8 mouse cellular contexts compared by ENCODE assay signal in the genomic region with DNA sequence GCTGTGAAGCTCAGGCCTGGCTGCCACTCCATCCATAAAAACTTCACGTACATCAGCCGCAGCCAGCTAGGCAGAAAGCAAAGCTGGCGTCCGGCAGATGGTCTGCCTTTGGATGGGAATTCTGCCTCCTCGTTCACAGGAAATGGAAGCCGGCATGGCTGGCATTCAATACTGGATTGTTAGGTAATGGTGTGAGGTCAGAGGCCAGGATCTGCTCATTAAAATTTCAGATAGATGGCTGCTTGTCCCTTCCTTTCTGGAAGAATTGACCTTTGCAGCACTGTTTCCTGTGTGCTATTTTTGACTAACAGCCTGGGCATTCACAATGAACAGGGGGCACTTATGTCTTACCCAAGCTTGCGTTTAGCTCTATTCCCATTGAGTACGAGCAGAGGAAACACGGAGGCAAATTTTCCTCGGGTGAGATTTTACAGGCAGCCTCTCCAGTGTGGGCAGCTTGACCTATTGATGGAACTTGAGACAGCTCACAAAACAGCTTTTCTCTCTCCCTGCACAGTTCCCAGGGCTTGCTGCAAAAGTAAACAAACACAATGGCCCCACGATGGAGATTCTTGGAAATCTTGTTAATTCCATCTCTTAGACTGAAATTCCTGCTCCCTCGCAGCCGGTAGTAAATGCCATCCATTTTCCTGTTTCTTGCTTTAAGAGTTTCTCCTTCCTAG. TPM values are rescaled to one million over a fixed set of nuclear protein-coding genes. Genes with fewer than 3 reads are reported as not detected.
DNase-seq lines count a peak whose midpoint lies in the region; ATAC-seq and TF ChIP-seq lines count a peak whose summit lies in the region.

No protein-coding gene starts in this region.

- ATAC-seq in heart, embryonic 16.5 days (replicated peaks; ENCODE audit: extremely low read depth, insufficient read depth, low FRiP score): no peak
- ATAC-seq in heart, embryonic 12.5 days (ENCODE audit: insufficient number of reproducible peaks, low FRiP score): no peak
- no peak for ATAC-seq in hindbrain, postnatal 0 days
- ATAC-seq in limb, embryonic 14.5 days (ENCODE audit: low FRiP score, low read depth): no peak
- ATAC-seq in frontal cortex, adult (ENCODE audit: low TSS enrichment): no peak

- no peak overlapping the region for H3K4me2 ChIP-seq in heart, embryonic 16.5 days (ENCODE audit: low read depth, low read length)
- H3K4me2 ChIP-seq in heart, embryonic 12.5 days: no peak overlapping the region
- H3K4me2 ChIP-seq in hindbrain, postnatal 0 days (ENCODE audit: low read depth, low read length): no peak overlapping the region
- H3K4me2 ChIP-seq in limb, embryonic 14.5 days (replicated peaks; ENCODE audit: low read depth, low read length, severe bottlenecking): no peak overlapping the region

- 40% methylated on average over 13 of the region's 13 CpGs for WGBS in heart, embryonic 16.5 days
- WGBS in heart, embryonic 12.5 days: 36% methylated on average over 13 of the region's 13 CpGs
- WGBS in hindbrain, postnatal 0 days: 30% methylated on average over 13 of the region's 13 CpGs
- 28% methylated on average over 13 of the region's 13 CpGs for WGBS in limb, embryonic 14.5 days

- H3K27me3 ChIP-seq in heart, embryonic 16.5 days (ENCODE audit: control insufficient read depth, insufficient read depth, low read length): peaks cover 20% of the 10 kb centered on the region
- peaks cover 13% of the 10 kb centered on the region for H3K27me3 ChIP-seq in heart, embryonic 12.5 days (replicated peaks)
- no peaks in the 10 kb centered on the region for H3K27me3 ChIP-seq in hindbrain, postnatal 0 days (ENCODE audit: insufficient read depth, low read length)
- H3K27me3 ChIP-seq in limb, embryonic 14.5 days (ENCODE audit: control insufficient read depth, insufficient read depth, low read length): peaks cover 14% of the 10 kb centered on the region; the same call in 1 of the 2 replicates

- no peak for TF ChIP-seq CTCF in brain, embryonic 14.5 days (IDR thresholded peaks at IDR 0.05; ENCODE audit: borderline replicate concordance, extremely low read depth, insufficient read depth, insufficient read length)
- no peak for TF ChIP-seq CTCF in hindbrain, postnatal 0 days (IDR thresholded peaks at IDR 0.05; ENCODE audit: low read depth)

- peaks cover 9% of the 10 kb centered on the region for H3K4me1 ChIP-seq in heart, embryonic 16.5 days (ENCODE audit: control insufficient read depth, insufficient read depth, low read length)
- peaks cover 28% of the 10 kb centered on the region for H3K4me1 ChIP-seq in heart, embryonic 12.5 days (replicated peaks)
- H3K4me1 ChIP-seq in hindbrain, postnatal 0 days (ENCODE audit: insufficient read depth, low read length): peaks cover 12% of the 10 kb centered on the region
- peaks cover 11% of the 10 kb centered on the region for H3K4me1 ChIP-seq in limb, embryonic 14.5 days (ENCODE audit: control insufficient read depth, insufficient read depth, low read length)

- H3K36me3 ChIP-seq in heart, embryonic 16.5 days (ENCODE audit: control insufficient read depth, insufficient read depth): no peaks in the 10 kb centered on the region
- no peaks in the 10 kb centered on the region for H3K36me3 ChIP-seq in heart, embryonic 12.5 days
- H3K36me3 ChIP-seq in hindbrain, postnatal 0 days (ENCODE audit: insufficient read depth, low read length): no peaks in the 10 kb centered on the region
- no peaks in the 10 kb centered on the region for H3K36me3 ChIP-seq in limb, embryonic 14.5 days (ENCODE audit: control insufficient read depth, insufficient read depth, low read length)

- no peak for TF ChIP-seq POLR2A in brain, embryonic 14.5 days (IDR thresholded peaks at IDR 0.05; ENCODE audit: borderline replicate concordance, extremely low read depth, insufficient read depth, insufficient read length, poor library complexity, severe bottlenecking)
- TF ChIP-seq POLR2A in limb, embryonic 14.5 days (IDR thresholded peaks at IDR 0.05; ENCODE audit: borderline replicate concordance, extremely low read depth, insufficient read depth, insufficient read length): no peak

- H3K9me3 ChIP-seq in heart, embryonic 16.5 days (replicated peaks; ENCODE audit: control insufficient read depth, low read length): no peaks in the 10 kb centered on the region
- no peaks in the 10 kb centered on the region for H3K9me3 ChIP-seq in heart, embryonic 12.5 days (replicated peaks)
- H3K9me3 ChIP-seq in hindbrain, postnatal 0 days (ENCODE audit: low read length): no peaks in the 10 kb centered on the region
- no peaks in the 10 kb centered on the region for H3K9me3 ChIP-seq in limb, embryonic 14.5 days (ENCODE audit: control insufficient read depth, low read length)

- H3K4me3 ChIP-seq in heart, embryonic 16.5 days (ENCODE audit: low read length): no peak overlapping the region
- no peak overlapping the region for H3K4me3 ChIP-seq in heart, embryonic 12.5 days
- H3K4me3 ChIP-seq in hindbrain, postnatal 0 days (ENCODE audit: low read length): no peak overlapping the region
- no peak overlapping the region for H3K4me3 ChIP-seq in limb, embryonic 14.5 days (replicated peaks; ENCODE audit: low read length)

- 0 out of 2 replicates have a peak overlapping the region, but pooled peaks have one; percentile 21 for H3K27ac ChIP-seq in heart, embryonic 16.5 days (ENCODE audit: low read length)
- no peak overlapping the region for H3K27ac ChIP-seq in heart, embryonic 12.5 days (ENCODE audit: poor library complexity, severe bottlenecking)
- H3K27ac ChIP-seq in hindbrain, postnatal 0 days: no peak overlapping the region
- H3K27ac ChIP-seq in limb, embryonic 14.5 days (replicated peaks; ENCODE audit: low read depth, low read length): no peak overlapping the region

- peak; percentile 79 for DNase-seq in brain, embryonic 14.5 days (ENCODE audit: low read depth)
- peak; percentile 73 for DNase-seq in hindbrain, postnatal 0 days (ENCODE audit: low spot score)
- peak; percentile 40 for DNase-seq in limb, embryonic 14.5 days (ENCODE audit: low spot score)
- no peak for DNase-seq in spleen, adult 18-20 months
- DNase-seq in left cerebral cortex, adult 11 months (ENCODE audit: low spot score): no peak

- H3K9ac ChIP-seq in heart, embryonic 16.5 days (ENCODE audit: low read length): no peak overlapping the region
- no peak overlapping the region for H3K9ac ChIP-seq in heart, embryonic 12.5 days
- H3K9ac ChIP-seq in hindbrain, postnatal 0 days (replicated peaks; ENCODE audit: low read length): no peak overlapping the region
- no peak overlapping the region for H3K9ac ChIP-seq in limb, embryonic 14.5 days (ENCODE audit: low read depth, low read length, severe bottlenecking)

RNA-seq across cellular contexts. Expression of a gene that starts 4.0 kb away (rescaled TPM):
- polyA plus RNA-seq in heart, embryonic 16.5 days (2015; fragmentation: Nextera tagmentation; extraction: Ambion mirVana): 3.1 and 3.8 TPM in 2 replicates
- 3.9 and 4.6 TPM in 2 replicates for polyA plus RNA-seq in heart, embryonic 12.5 days (2016; fragmentation: Nextera tagmentation; extraction: Ambion mirVana)
- 3.5 and 6.3 TPM in 2 replicates for polyA plus RNA-seq in brain, embryonic 14.5 days (2012; rRNA removed)
- total RNA-seq in hindbrain, postnatal 0 days (2014; rRNA removed): 12.3 and 24.1 TPM in 2 replicates
- 3.5 and 4.0 TPM in 2 replicates for polyA plus RNA-seq in hindbrain, postnatal 0 days (2015; fragmentation: Nextera tagmentation; extraction: Ambion mirVana)
- polyA plus RNA-seq in limb, embryonic 14.5 days (2012; rRNA removed): 18.1 and 19.5 TPM in 2 replicates
- 16.3 and 17.0 TPM in 2 replicates for polyA plus RNA-seq in limb, embryonic 14.5 days (2014; fragmentation: Nextera tagmentation; extraction: Ambion mirVana)

Comparison
In these comparisons a context has a peak if more than half of its experiments do, and no peak if none do; other contexts are left out.
1. DNase-seq: peak in brain, embryonic 14.5 days (single experiment), hindbrain, postnatal 0 days (single experiment) and limb, embryonic 14.5 days (single experiment); none in spleen, adult 18-20 months (0 of 2) and left cerebral cortex, adult 11 months (single experiment).